Mouse (Mus musculus) hindbrain, embryonic 11.5 days (tissue): Measurements from ENCODE around the gene Slc38a4. TPM values are rescaled to one million over a fixed set of nuclear protein-coding genes. Genes with fewer than 3 reads are reported as not detected.
A peak's percentile ranks its signal among the peaks of the same experiment; 100 is the strongest.

Source experiments
- ATAC-seq: fragments of 200-750 bp; cut with Nextera tagmentation; 2 replicates; pipeline ENCODE4 v1.8.0; 2017; ENCODE audit warnings: mild to moderate bottlenecking, moderate TSS enrichment, moderate library complexity; ENCODE audit not compliant: low FRiP score
- DNase-seq: peaks from one replicate; pipeline ENCODE4 v3.0.0-alpha.2; 2015; ENCODE audit warnings: low spot score
- H3K27ac ChIP-seq: fragments of 300-500 bp; sonication (generic); 2 replicates; pipeline ENCODE4 v1.5.1; 2014; ENCODE audit warnings: mild to moderate bottlenecking, low read depth, low read length
- H3K27me3 ChIP-seq: fragments of 300-500 bp; sonication (generic); 2 replicates; pipeline ENCODE4 v1.6.1; 2014; ENCODE audit warnings: mild to moderate bottlenecking, low read length, moderate library complexity, mixed read lengths; ENCODE audit not compliant: control insufficient read depth, insufficient read depth
- H3K36me3 ChIP-seq: fragments of 300-500 bp; sonication (generic); 2 replicates; pipeline ENCODE4 v1.6.1; 2014; ENCODE audit warnings: mild to moderate bottlenecking, low read length, moderate library complexity, mixed read lengths; ENCODE audit not compliant: control insufficient read depth, insufficient read depth
- H3K4me1 ChIP-seq: fragments of 300-500 bp; sonication (generic); replicated peaks from 2 replicates; pipeline ENCODE4 v1.6.1; 2014; ENCODE audit warnings: low read length, mixed read lengths; ENCODE audit not compliant: control insufficient read depth, insufficient read depth
- H3K4me2 ChIP-seq: fragments of 300-500 bp; sonication (generic); replicated peaks from 2 replicates; pipeline ENCODE4 v1.6.1; 2014; ENCODE audit warnings: mild to moderate bottlenecking, low read depth, low read length
- H3K4me3 ChIP-seq: fragments of 300-500 bp; sonication (generic); 2 replicates; pipeline ENCODE4 v1.5.1; 2014; ENCODE audit warnings: low read depth, low read length
- H3K9ac ChIP-seq: fragments of 300-500 bp; sonication (generic); 2 replicates; pipeline ENCODE4 v1.6.1; 2014; ENCODE audit warnings: low read depth, low read length
- H3K9me3 ChIP-seq: fragments of 300-500 bp; sonication (generic); 2 replicates; pipeline ENCODE4 v1.6.1; 2016; ENCODE audit warnings: low read length; ENCODE audit not compliant: control insufficient read depth
- WGBS: fragments of 180-500 bp; shearing (Covaris S2); extraction: QIAGEN DNeasy Blood & Tissue Kit; methylation state at CpG from one replicate; pipeline ENCODE4 v1.1.7; 2014; 5-methylcytosine and 5-hydroxymethylcytosine counted together
- polyA plus RNA-seq: library from polyadenylated mRNA; unstranded; fragments of >200 nt; fragmentation: Nextera tagmentation; extraction: Ambion mirVana; gene quantifications from 2 replicates; pipeline ENCODE4 v1.2.1, GENCODE M21; 2014

The Slc38a4 gene
- polyA plus RNA-seq, 1 experiment from 2014 or later = 39.7 TPM

- H3K4me3 ChIP-seq = no peak overlapping the region
- H3K27ac ChIP-seq = no peak overlapping the region
- no peak for ATAC-seq
Measured at GRCm38 (mm10) chr15:97060571-97060970, 4.8 kb upstream of the Slc38a4 start.

GRCm38 (mm10) chr15:97060102-97060501 lies 4.3 kb upstream of the Slc38a4 start:
- Histone ChIP-seq H3K9ac (no peak overlapping the region), H3K27ac (no peak overlapping the region), H3K4me1 (no peaks in the 10 kb centered on the region), H3K9me3 (no peaks in the 10 kb centered on the region), H3K36me3 (no peaks in the 10 kb centered on the region), H3K4me2 (no peak overlapping the region), H3K4me3 (no peak overlapping the region), H3K27me3 (no peaks in the 10 kb centered on the region)
- WGBS = 86% methylated on average over 14 of the region's 14 CpGs
- no peak for ATAC-seq
- DNase-seq = no peak

More at GRCm38 (mm10) chr15:97060571-97060970, 4.8 kb upstream of the Slc38a4 start:
- DNase-seq = no peak
- no peak overlapping the region for H3K4me2 ChIP-seq
- no peaks in the 10 kb centered on the region for H3K36me3 ChIP-seq
- H3K27me3 ChIP-seq = no peaks in the 10 kb centered on the region
- WGBS = 90% methylated on average over 6 of the region's 6 CpGs
- no peaks in the 10 kb centered on the region for H3K4me1 ChIP-seq
- H3K9me3 ChIP-seq = no peaks in the 10 kb centered on the region
- no peak overlapping the region for H3K9ac ChIP-seq

- Histone ChIP-seq H3K9ac (no peak overlapping the region), H3K27ac (no peak overlapping the region), H3K4me3 (no peak overlapping the region), H3K9me3 (no peaks in the 10 kb centered on the region), H3K4me2 (no peak overlapping the region), H3K4me1 (no peaks in the 10 kb centered on the region), H3K36me3 (no peaks in the 10 kb centered on the region), H3K27me3 (no peaks in the 10 kb centered on the region)
- ATAC-seq (no peak), DNase-seq (no peak)
- WGBS = 88% methylated on average over 24 of the region's 24 CpGs
Measured at GRCm38 (mm10) chr15:97059071-97060041, 3.6 kb upstream of the Slc38a4 start.

GRCm38 (mm10) chr15:97054767-97055489 lies 828 bp downstream of the Slc38a4 start:
- DNase-seq = peak; percentile 35
- no peaks in the 10 kb centered on the region for H3K36me3 ChIP-seq
- peak overlapping the region; percentile 54 for H3K4me2 ChIP-seq
- no peak for ATAC-seq
- no peaks in the 10 kb centered on the region for H3K9me3 ChIP-seq
- H3K27me3 ChIP-seq = no peaks in the 10 kb centered on the region
- 37% methylated on average over 31 of the region's 31 CpGs for WGBS
- peak overlapping the region; percentile 33 for H3K4me3 ChIP-seq
- H3K4me1 ChIP-seq = no peaks in the 10 kb centered on the region
- H3K9ac ChIP-seq = peak overlapping the region; percentile 31; the same call in 1 of the 2 replicates
- no peak overlapping the region for H3K27ac ChIP-seq

GRCm38 (mm10) chr15:97054131-97054530 lies 1.6 kb downstream of the Slc38a4 start:
- ATAC-seq (no peak), DNase-seq (no peak)
- H3K4me2 ChIP-seq = peak overlapping the region; percentile 54
- no peaks in the 10 kb centered on the region for H3K36me3 ChIP-seq
- H3K27me3 ChIP-seq = no peaks in the 10 kb centered on the region
- H3K9ac ChIP-seq = no peak overlapping the region
- H3K27ac ChIP-seq = no peak overlapping the region
- peak overlapping the region; percentile 33 for H3K4me3 ChIP-seq
- no peaks in the 10 kb centered on the region for H3K9me3 ChIP-seq
- WGBS = 46% methylated on average over 15 of the region's 15 CpGs
- no peaks in the 10 kb centered on the region for H3K4me1 ChIP-seq

GRCm38 (mm10) chr15:97050436-97050835 lies 5.3 kb downstream of the Slc38a4 start:
- DNase-seq = no peak
- no peaks in the 10 kb centered on the region for H3K27me3 ChIP-seq
- ATAC-seq = no peak
- H3K36me3 ChIP-seq = no peaks in the 10 kb centered on the region
- H3K4me3 ChIP-seq = no peak overlapping the region
- no peak overlapping the region for H3K9ac ChIP-seq
- H3K27ac ChIP-seq = no peak overlapping the region
- no peaks in the 10 kb centered on the region for H3K4me1 ChIP-seq
- H3K9me3 ChIP-seq = no peaks in the 10 kb centered on the region
- WGBS = 64% methylated on average over 12 of the region's 12 CpGs
- no peak overlapping the region for H3K4me2 ChIP-seq

- Histone ChIP-seq H3K4me2 (no peak overlapping the region), H3K9ac (no peak overlapping the region), H3K4me3 (no peak overlapping the region), H3K36me3 (no peaks in the 10 kb centered on the region), H3K4me1 (no peaks in the 10 kb centered on the region), H3K27me3 (no peaks in the 10 kb centered on the region), H3K9me3 (no peaks in the 10 kb centered on the region), H3K27ac (no peak overlapping the region)
- 64% methylated on average over 10 of the region's 10 CpGs for WGBS
- no peak for DNase-seq
- no peak for ATAC-seq
Measured at GRCm38 (mm10) chr15:97050011-97050410, 5.7 kb downstream of the Slc38a4 start.

- 57% methylated on average over 11 of the region's 11 CpGs for WGBS
- H3K27ac ChIP-seq = no peak overlapping the region
- ATAC-seq (no peak), DNase-seq (peak; percentile 36)
- H3K9me3 ChIP-seq = no peaks in the 10 kb centered on the region
- H3K4me1 ChIP-seq = no peaks in the 10 kb centered on the region
- H3K36me3 ChIP-seq = no peaks in the 10 kb centered on the region
- H3K27me3 ChIP-seq = no peaks in the 10 kb centered on the region
- H3K9ac ChIP-seq = no peak overlapping the region
- no peak overlapping the region for H3K4me2 ChIP-seq
- no peak overlapping the region for H3K4me3 ChIP-seq
Measured at GRCm38 (mm10) chr15:97049281-97049841, 6.4 kb downstream of the Slc38a4 start.
